Mouse (Mus musculus): ENCODE measurements at regions not wholly inside any gene's neighbourhood (a gene's known extent, or its start where the extent isn't known, plus 50 kb on each side); places are given as distances from the start of the nearest gene placed in this dataset.
A peak's percentile ranks its signal among the peaks of the same experiment; 100 is the strongest.

GRCm38 (mm10) chr8:29913576-29913975 is 2466.1 kb downstream of the Poteg start:
- Histone ChIP-seq H3K9ac (ENCODE audit: low read depth, low read length) (no peak overlapping the region), H3K4me2 (ENCODE audit: low read length) (no peak overlapping the region), H3K27me3 (ENCODE audit: insufficient read depth, low read length) (no peaks in the 10 kb centered on the region), H3K4me3 (replicated peaks; ENCODE audit: low read depth, low read length) (no peak overlapping the region), H3K9me3 (replicated peaks; ENCODE audit: low read length) (no peaks in the 10 kb centered on the region), H3K36me3 (ENCODE audit: insufficient read depth, low read length) (no peaks in the 10 kb centered on the region), H3K4me1 (replicated peaks; ENCODE audit: insufficient read depth, low read length) (no peaks in the 10 kb centered on the region), H3K27ac (no peak overlapping the region)
- ATAC-seq (replicated peaks; ENCODE audit: low FRiP score, low read depth) (no peak), DNase-seq (ENCODE audit: low spot score) (peak; percentile 23)
- WGBS: 26% methylated on average over 1 of the region's 1 CpGs
- no peak for TF ChIP-seq CTCF (IDR thresholded peaks at IDR 0.05; ENCODE audit: low read depth)

- no peaks in the 10 kb centered on the region for H3K9me3 ChIP-seq (replicated peaks; ENCODE audit: low read length)
- WGBS: 79% methylated on average over 2 of the region's 2 CpGs
- H3K4me2 ChIP-seq (ENCODE audit: low read length): no peak overlapping the region
- H3K27me3 ChIP-seq (ENCODE audit: insufficient read depth, low read length): no peaks in the 10 kb centered on the region
- DNase-seq (ENCODE audit: low spot score) (no peak), ATAC-seq (replicated peaks; ENCODE audit: low FRiP score, low read depth) (no peak)
- no peaks in the 10 kb centered on the region for H3K36me3 ChIP-seq (ENCODE audit: insufficient read depth, low read length)
- no peak for TF ChIP-seq CTCF (IDR thresholded peaks at IDR 0.05; ENCODE audit: low read depth)
- H3K4me3 ChIP-seq (replicated peaks; ENCODE audit: low read depth, low read length): no peak overlapping the region
- H3K4me1 ChIP-seq (replicated peaks; ENCODE audit: insufficient read depth, low read length): no peaks in the 10 kb centered on the region
- H3K9ac ChIP-seq (ENCODE audit: low read depth, low read length): no peak overlapping the region
- H3K27ac ChIP-seq: no peak overlapping the region
Observed at GRCm38 (mm10) chr8:29920486-29920885, 2473.0 kb downstream of the Poteg start.

- Histone ChIP-seq H3K9me3 (replicated peaks; ENCODE audit: low read length) (no peaks in the 10 kb centered on the region), H3K9ac (ENCODE audit: low read depth, low read length) (no peak overlapping the region), H3K4me3 (replicated peaks; ENCODE audit: low read depth, low read length) (no peak overlapping the region), H3K4me1 (replicated peaks; ENCODE audit: insufficient read depth, low read length) (no peaks in the 10 kb centered on the region), H3K27me3 (ENCODE audit: insufficient read depth, low read length) (no peaks in the 10 kb centered on the region), H3K36me3 (ENCODE audit: insufficient read depth, low read length) (no peaks in the 10 kb centered on the region), H3K27ac (no peak overlapping the region), H3K4me2 (ENCODE audit: low read length) (no peak overlapping the region)
- TF ChIP-seq CTCF (IDR thresholded peaks at IDR 0.05; ENCODE audit: low read depth): no peak
- 86% methylated on average over 4 of the region's 4 CpGs for WGBS
- ATAC-seq (replicated peaks; ENCODE audit: low FRiP score, low read depth) (no peak), DNase-seq (ENCODE audit: low spot score) (no peak)
Observed at GRCm38 (mm10) chr8:29928257-29928656, 2480.8 kb downstream of the Poteg start.

DNA sequence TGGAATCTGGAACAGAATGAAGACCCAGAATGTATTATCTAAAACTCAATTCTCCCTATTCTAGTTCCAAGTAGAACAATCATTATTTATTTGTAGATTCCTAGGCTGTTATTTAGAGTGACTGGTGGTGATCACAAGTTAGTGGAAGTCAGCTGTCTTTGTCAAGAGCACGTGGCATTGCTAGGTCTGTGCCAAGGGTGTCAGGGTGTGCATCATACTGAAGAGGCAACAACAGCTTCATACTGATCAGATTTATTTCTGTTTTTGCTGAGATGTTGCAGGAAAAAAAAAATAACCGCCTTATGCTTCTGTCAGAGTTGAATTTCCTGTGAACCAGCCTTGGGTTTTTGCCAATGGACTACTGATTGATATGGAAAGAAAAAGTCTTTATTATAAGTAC is 2513.9 kb downstream of the Poteg start:
- H3K27me3 ChIP-seq (ENCODE audit: insufficient read depth, low read length): no peaks in the 10 kb centered on the region
- no peak overlapping the region for H3K4me2 ChIP-seq (ENCODE audit: low read length)
- no peak for TF ChIP-seq CTCF (IDR thresholded peaks at IDR 0.05; ENCODE audit: low read depth)
- no peaks in the 10 kb centered on the region for H3K4me1 ChIP-seq (replicated peaks; ENCODE audit: insufficient read depth, low read length)
- H3K4me3 ChIP-seq (replicated peaks; ENCODE audit: low read depth, low read length): no peak overlapping the region
- H3K27ac ChIP-seq: no peak overlapping the region
- ATAC-seq (replicated peaks; ENCODE audit: low FRiP score, low read depth) (no peak), DNase-seq (ENCODE audit: low spot score) (no peak)
- H3K9ac ChIP-seq (ENCODE audit: low read depth, low read length): no peak overlapping the region
- H3K9me3 ChIP-seq (replicated peaks; ENCODE audit: low read length): no peaks in the 10 kb centered on the region
- H3K36me3 ChIP-seq (ENCODE audit: insufficient read depth, low read length): no peaks in the 10 kb centered on the region
- WGBS: 63% methylated on average over 2 of the region's 2 CpGs

DNA sequence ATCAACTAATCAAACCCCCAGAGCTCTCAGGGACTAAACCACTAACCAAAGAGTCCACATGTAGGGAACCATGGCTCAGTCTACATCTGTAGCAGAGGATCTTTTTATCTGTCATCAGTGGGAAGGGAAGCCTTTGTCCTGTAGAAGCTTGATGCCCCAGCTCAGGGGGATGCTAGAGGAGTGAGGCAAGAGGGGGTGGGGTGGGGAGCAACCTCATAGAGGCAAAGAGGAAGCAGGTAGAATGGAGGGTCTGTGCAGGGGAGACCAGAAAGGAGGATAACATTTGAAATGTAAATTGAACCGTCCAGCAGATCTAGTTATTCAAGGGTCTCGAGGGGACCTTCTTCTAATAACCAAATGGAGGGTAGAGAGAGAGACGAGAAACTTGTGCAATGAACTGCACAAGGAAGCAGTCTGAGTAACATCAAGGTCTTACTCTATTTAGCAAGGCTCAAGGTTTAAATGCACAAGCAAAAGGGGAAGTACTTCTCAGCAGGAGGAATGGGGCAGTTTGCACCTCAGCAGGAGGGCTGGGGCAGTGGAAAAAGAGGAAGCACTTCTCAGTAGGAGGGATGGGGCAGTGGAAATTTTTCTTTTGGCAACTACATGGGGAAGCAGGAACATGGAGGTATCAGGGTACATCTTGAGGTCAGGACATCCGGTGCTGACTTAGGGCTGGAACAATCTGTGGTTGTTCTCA is 2529.3 kb downstream of the Poteg start:
- no peaks in the 10 kb centered on the region for H3K4me1 ChIP-seq (replicated peaks; ENCODE audit: insufficient read depth, low read length)
- TF ChIP-seq CTCF (IDR thresholded peaks at IDR 0.05; ENCODE audit: low read depth): no peak
- H3K4me3 ChIP-seq (replicated peaks; ENCODE audit: low read depth, low read length): no peak overlapping the region
- no peaks in the 10 kb centered on the region for H3K27me3 ChIP-seq (ENCODE audit: insufficient read depth, low read length)
- no peak for DNase-seq (ENCODE audit: low spot score)
- H3K9me3 ChIP-seq (replicated peaks; ENCODE audit: low read length): no peaks in the 10 kb centered on the region
- H3K9ac ChIP-seq (ENCODE audit: low read depth, low read length): no peak overlapping the region
- WGBS: 77% methylated on average over 4 of the region's 4 CpGs
- H3K36me3 ChIP-seq (ENCODE audit: insufficient read depth, low read length): no peaks in the 10 kb centered on the region
- H3K4me2 ChIP-seq (ENCODE audit: low read length): no peak overlapping the region
- H3K27ac ChIP-seq: no peak overlapping the region
- no peak for ATAC-seq (replicated peaks; ENCODE audit: low FRiP score, low read depth)

DNA sequence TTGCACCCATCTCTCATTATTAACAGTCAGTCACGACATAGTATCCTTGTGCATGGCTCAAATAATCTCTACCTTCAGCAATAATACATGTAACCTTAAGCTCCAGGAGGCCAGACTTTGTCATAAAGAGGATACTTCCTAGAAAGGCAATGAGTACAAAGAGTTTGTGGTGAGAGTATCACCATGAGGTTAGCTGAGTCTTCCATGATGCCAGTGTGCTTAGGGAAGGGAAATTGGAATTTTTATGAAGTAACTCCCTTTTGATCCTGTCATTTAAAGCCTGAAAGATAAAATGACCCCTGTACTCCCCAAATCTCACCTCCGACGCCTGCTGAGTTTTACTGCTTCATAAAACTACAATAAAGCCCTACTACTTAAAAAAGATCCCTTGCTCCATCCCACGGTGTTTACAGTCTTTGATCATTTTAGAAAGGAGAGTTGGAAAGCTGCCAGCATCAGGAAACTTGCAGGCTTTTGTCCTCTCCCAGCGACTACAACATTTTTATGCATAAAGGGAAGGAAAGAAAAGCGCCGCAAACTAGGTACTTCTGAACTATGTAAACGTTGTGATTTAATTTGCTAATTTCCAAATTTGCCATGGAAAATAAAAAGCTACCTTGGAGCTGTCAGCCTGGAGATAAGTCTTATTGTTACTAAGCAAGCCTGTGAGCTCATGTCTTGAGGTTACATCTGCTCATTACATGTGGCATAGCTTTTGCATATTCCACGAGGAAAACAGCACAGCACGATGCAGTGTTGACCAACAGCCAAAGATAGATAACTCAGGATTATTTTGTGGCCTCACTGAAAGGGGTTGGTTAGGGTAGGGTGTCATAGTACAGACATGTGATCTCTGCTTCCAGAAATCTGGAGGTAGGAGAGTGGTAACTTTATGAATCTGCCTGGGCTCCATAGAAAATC is 2531.4 kb downstream of the Poteg start:
- Histone ChIP-seq H3K4me1 (replicated peaks; ENCODE audit: insufficient read depth, low read length) (no peaks in the 10 kb centered on the region), H3K4me3 (replicated peaks; ENCODE audit: low read depth, low read length) (no peak overlapping the region), H3K9me3 (replicated peaks; ENCODE audit: low read length) (no peaks in the 10 kb centered on the region), H3K36me3 (ENCODE audit: insufficient read depth, low read length) (no peaks in the 10 kb centered on the region), H3K9ac (ENCODE audit: low read depth, low read length) (no peak overlapping the region), H3K27me3 (ENCODE audit: insufficient read depth, low read length) (no peaks in the 10 kb centered on the region), H3K27ac (no peak overlapping the region), H3K4me2 (ENCODE audit: low read length) (no peak overlapping the region)
- WGBS: 16% methylated on average over 10 of the region's 10 CpGs
- ATAC-seq (replicated peaks; ENCODE audit: low FRiP score, low read depth): no peak
- TF ChIP-seq CTCF (IDR thresholded peaks at IDR 0.05; ENCODE audit: low read depth): no peak
- DNase-seq (ENCODE audit: low spot score): peak; percentile 43
